Mouse (Mus musculus) hindbrain, embryonic 15.5 days (tissue): ENCODE results near the gene Ptges3. TPM values are rescaled to one million over a fixed set of nuclear protein-coding genes. Genes with fewer than 3 reads are reported as not detected.
A peak's percentile ranks its signal among the peaks of the same experiment; 100 is the strongest.

Experiments
- ATAC-seq: fragments of 200-750 bp; cut with Nextera tagmentation; 2 replicates; pipeline ENCODE4 v1.8.0; 2017; ENCODE audit warnings: low read depth, moderate number of reproducible peaks, moderate TSS enrichment; ENCODE audit not compliant: low FRiP score
- H3K27ac ChIP-seq: fragments of 300-500 bp; sonication (generic); replicated peaks from 2 replicates; pipeline ENCODE4 v1.5.1; 2015; ENCODE audit warnings: mild to moderate bottlenecking, inconsistent platforms
- H3K27me3 ChIP-seq: fragments of 300-500 bp; sonication (generic); 2 replicates; pipeline ENCODE4 v1.6.1; 2015; ENCODE audit warnings: control low read depth, inconsistent platforms
- H3K36me3 ChIP-seq: fragments of 300-500 bp; sonication (generic); 2 replicates; pipeline ENCODE4 v1.6.1; 2015; ENCODE audit warnings: control low read depth, inconsistent platforms
- H3K4me1 ChIP-seq: fragments of 300-500 bp; sonication (generic); replicated peaks from 2 replicates; pipeline ENCODE4 v1.6.1; 2015; ENCODE audit warnings: control low read depth, inconsistent platforms
- H3K4me2 ChIP-seq: fragments of 300-500 bp; sonication (generic); 2 replicates; pipeline ENCODE4 v1.6.1; 2015; ENCODE audit warnings: moderate library complexity, mild to moderate bottlenecking, inconsistent platforms
- H3K4me3 ChIP-seq: fragments of 300-500 bp; sonication (generic); 2 replicates; pipeline ENCODE4 v1.5.1; 2015; ENCODE audit warnings: mild to moderate bottlenecking, inconsistent platforms
- H3K9ac ChIP-seq: fragments of 300-500 bp; sonication (generic); 2 replicates; pipeline ENCODE4 v1.6.1; 2015; ENCODE audit warnings: inconsistent platforms
- H3K9me3 ChIP-seq: fragments of 300-500 bp; sonication (generic); 2 replicates; pipeline ENCODE4 v1.6.1; 2016; ENCODE audit warnings: control low read depth, inconsistent platforms
- WGBS: fragments of 180-500 bp; shearing (Covaris S2); methylation state at CpG from one replicate; pipeline ENCODE4 v1.1.7; 2015; 5-methylcytosine and 5-hydroxymethylcytosine counted together
- microRNA counts: library from miRNA; unstranded; fragments of <30 nt; microRNA quantifications from one replicate; lab custom pipeline; 2016
- microRNA-seq: library from miRNA; unstranded; fragments of <30 nt; microRNA quantifications from one replicate; pipeline ENCODE4, GENCODE M21; 2016
- polyA plus RNA-seq: library from polyadenylated mRNA; unstranded; fragments of >200 nt; fragmentation: Nextera tagmentation; extraction: Ambion mirVana; gene quantifications from 2 replicates; pipeline ENCODE4 v1.2.1, GENCODE M21; 2015

Gene Ptges3
- polyA plus RNA-seq, 1 experiment from 2014 or later: 371 TPM

- ATAC-seq: no peak
- WGBS: 24% methylated on average over 4 of the region's 4 CpGs
- H3K27ac ChIP-seq: no peak overlapping the region
- no peaks in the 10 kb centered on the region for H3K9me3 ChIP-seq
- H3K9ac ChIP-seq: no peak overlapping the region
- peak overlapping the region; percentile 93 for H3K4me3 ChIP-seq
- peak overlapping the region; percentile 75 for H3K4me2 ChIP-seq
- no peaks in the 10 kb centered on the region for H3K27me3 ChIP-seq
- peaks cover 48% of the 10 kb centered on the region for H3K4me1 ChIP-seq
- no peaks in the 10 kb centered on the region for H3K36me3 ChIP-seq
These were observed 37.5 kb downstream of the Ptges3 start for GRCm38 (mm10) chr10:128096313-128096692.

GRCm38 (mm10) chr10:128096693-128097586 is 38.2 kb downstream of the Ptges3 start:
- Histone ChIP-seq H3K4me2 (peak overlapping the region; percentile 75), H3K36me3 (no peaks in the 10 kb centered on the region), H3K4me1 (peaks cover 42% of the 10 kb centered on the region), H3K4me3 (peak overlapping the region; percentile 93), H3K27ac (peak overlapping the region; percentile 79), H3K9me3 (no peaks in the 10 kb centered on the region), H3K27me3 (no peaks in the 10 kb centered on the region), H3K9ac (peak overlapping the region; percentile 95)
- WGBS: under 1% methylated on average over 81 of the region's 86 CpGs
- ATAC-seq: peak; percentile 82

DNA sequence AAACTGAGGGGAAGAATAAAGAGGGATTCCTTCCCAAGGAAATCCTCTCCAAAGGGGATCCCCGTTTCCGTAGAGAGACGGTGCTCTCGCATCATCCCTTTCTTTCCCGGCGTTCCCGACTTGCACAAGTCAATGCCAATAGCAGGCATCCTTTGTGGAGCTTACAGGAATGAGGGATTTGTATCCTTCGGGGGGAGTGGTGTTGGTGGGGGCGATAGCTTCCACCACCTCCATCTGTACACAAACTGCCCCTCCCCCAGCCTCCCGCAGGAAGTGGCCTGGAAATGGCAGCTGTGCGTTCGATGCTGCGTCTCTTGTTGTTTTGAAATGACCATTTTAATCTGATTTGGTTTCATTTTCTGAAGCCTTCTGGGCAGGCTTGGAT is 38.8 kb downstream of the Ptges3 start:
- peak overlapping the region; percentile 93 for H3K4me3 ChIP-seq
- no peaks in the 10 kb centered on the region for H3K36me3 ChIP-seq
- peak overlapping the region; percentile 95 for H3K9ac ChIP-seq
- no peaks in the 10 kb centered on the region for H3K27me3 ChIP-seq
- no peak for ATAC-seq
- H3K27ac ChIP-seq: peak overlapping the region; percentile 79
- H3K9me3 ChIP-seq: no peaks in the 10 kb centered on the region
- H3K4me2 ChIP-seq: peak overlapping the region; percentile 75
- peaks cover 37% of the 10 kb centered on the region for H3K4me1 ChIP-seq
- under 1% methylated on average over 13 of the region's 13 CpGs for WGBS

- H3K36me3 ChIP-seq: peaks cover 46% of the 10 kb centered on the region
- H3K9ac ChIP-seq: no peak overlapping the region
- no peak overlapping the region for H3K4me2 ChIP-seq
- no peaks in the 10 kb centered on the region for H3K4me1 ChIP-seq
- H3K27ac ChIP-seq: no peak overlapping the region
- H3K9me3 ChIP-seq: no peaks in the 10 kb centered on the region
- H3K4me3 ChIP-seq: no peak overlapping the region
- 86% methylated on average over 4 of the region's 4 CpGs for WGBS
- H3K27me3 ChIP-seq: no peaks in the 10 kb centered on the region
- no peak for ATAC-seq
These were observed 51.5 kb downstream of the Ptges3 start for GRCm38 (mm10) chr10:128110103-128110761.

- H3K4me2 ChIP-seq: no peak overlapping the region
- no peak overlapping the region for H3K9ac ChIP-seq
- no peaks in the 10 kb centered on the region for H3K27me3 ChIP-seq
- no peaks in the 10 kb centered on the region for H3K4me1 ChIP-seq
- ATAC-seq: no peak
- no peak overlapping the region for H3K27ac ChIP-seq
- no peak overlapping the region for H3K4me3 ChIP-seq
- H3K9me3 ChIP-seq: no peaks in the 10 kb centered on the region
- H3K36me3 ChIP-seq: peaks cover 56% of the 10 kb centered on the region
These were observed 52.5 kb downstream of the Ptges3 start for GRCm38 (mm10) chr10:128111227-128111626.

DNA sequence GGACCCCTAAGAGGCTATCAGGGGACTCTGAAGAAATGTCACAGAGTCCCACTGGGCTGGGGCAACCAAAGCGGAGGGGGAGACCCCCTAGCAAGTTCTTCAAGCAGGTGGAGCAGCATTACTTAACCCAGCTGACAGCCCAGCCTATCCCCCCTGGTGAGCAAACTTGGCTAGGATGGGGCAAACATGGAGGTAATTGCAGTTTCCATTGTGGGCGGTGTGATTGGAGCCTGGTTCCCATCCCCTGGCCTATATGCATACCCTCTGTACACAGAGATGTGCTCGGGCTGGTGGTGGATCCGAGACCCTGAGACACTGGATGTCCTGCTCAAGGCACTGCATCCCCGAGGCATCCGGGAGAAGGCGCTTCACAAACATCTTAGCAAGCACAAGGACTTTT is 65.1 kb downstream of the Ptges3 start:
- H3K27me3 ChIP-seq: no peaks in the 10 kb centered on the region
- no peak for ATAC-seq

GRCm38 (mm10) chr10:128124831-128125230 is 66.1 kb downstream of the Ptges3 start:
- H3K4me3 ChIP-seq: no peak overlapping the region

More for the DNA sequence above, 65.1 kb downstream of the Ptges3 start:
- Histone ChIP-seq H3K4me2 (no peak overlapping the region), H3K4me1 (no peaks in the 10 kb centered on the region), H3K36me3 (peaks cover 90% of the 10 kb centered on the region), H3K9ac (no peak overlapping the region), H3K4me3 (no peak overlapping the region), H3K9me3 (no peaks in the 10 kb centered on the region), H3K27ac (no peak overlapping the region)
- WGBS: 95% methylated on average over 7 of the region's 7 CpGs

GRCm38 (mm10) chr10:128125951-128126350 is 67.2 kb downstream of the Ptges3 start:
- Histone ChIP-seq H3K36me3 (peaks cover 78% of the 10 kb centered on the region), H3K9me3 (no peaks in the 10 kb centered on the region), H3K27ac (no peak overlapping the region), H3K9ac (no peak overlapping the region), H3K27me3 (no peaks in the 10 kb centered on the region), H3K4me3 (no peak overlapping the region), H3K4me1 (no peaks in the 10 kb centered on the region), H3K4me2 (no peak overlapping the region)
- 94% methylated on average over 14 of the region's 14 CpGs for WGBS
- ATAC-seq: no peak

More at GRCm38 (mm10) chr10:128124831-128125230, 66.1 kb downstream of the Ptges3 start:
- no peak for ATAC-seq
- Histone ChIP-seq H3K9ac (no peak overlapping the region), H3K27me3 (no peaks in the 10 kb centered on the region), H3K27ac (no peak overlapping the region), H3K36me3 (peaks cover 87% of the 10 kb centered on the region), H3K9me3 (no peaks in the 10 kb centered on the region), H3K4me2 (no peak overlapping the region), H3K4me1 (no peaks in the 10 kb centered on the region)
- WGBS: 97% methylated on average over 9 of the region's 9 CpGs

MicroRNAs within 50 kb of the gene (microRNA counts, 519-probe panel; counts per million panel counts)
- microRNA mmu-miR-677 (lab: Ali Mortazavi, UCI): not detected

Small RNA genes within 50 kb of the gene (microRNA-seq; reads per million reads assigned to microRNA genes)
- gene Mir677: 18.3 reads per million, percentile 32 among the genes with 10 or more reads in this experiment

Other genes starting within 250 kb of the Ptges3 start
- not detected in 2 replicates for gene Rdh19, start 209.0 kb upstream of the Ptges3 start, polyA plus RNA-seq
- gene Rdh16f2, start 192.5 kb upstream of the Ptges3 start, polyA plus RNA-seq: not detected in 2 replicates
- not detected in 2 replicates for gene Rdh7, start 170.1 kb upstream of the Ptges3 start, polyA plus RNA-seq
- not detected in 2 replicates for gene Sdr9c7, start 160.4 kb upstream of the Ptges3 start, polyA plus RNA-seq
- not detected in 2 replicates for gene Hsd17b6, start 51.3 kb upstream of the Ptges3 start, polyA plus RNA-seq
- 35.2 and 40.3 TPM in 2 replicates for gene Prim1, start 43.8 kb upstream of the Ptges3 start, polyA plus RNA-seq
- gene Naca, start 23.4 kb upstream of the Ptges3 start, polyA plus RNA-seq: 494 and 518 TPM in 2 replicates
- gene Atp5b, start 24.3 kb downstream of the Ptges3 start, polyA plus RNA-seq: 2,267 and 2,290 TPM in 2 replicates
- gene Baz2a, start 32.6 kb downstream of the Ptges3 start, polyA plus RNA-seq: 8.1 and 8.3 TPM in 2 replicates
- 10.2 and 10.3 TPM in 2 replicates for gene Rbms2, start 121.3 kb downstream of the Ptges3 start, polyA plus RNA-seq
- gene Gls2, start 135.5 kb downstream of the Ptges3 start, polyA plus RNA-seq: 2.0 and 2.2 TPM in 2 replicates
- 20.6 and 21.0 TPM in 2 replicates for gene Spryd4, start 152.9 kb downstream of the Ptges3 start, polyA plus RNA-seq
- gene Mip, start 166.9 kb downstream of the Ptges3 start, polyA plus RNA-seq: 0.12 TPM in 1 of 2 replicates, not detected in the other
- 22.4 and 23.3 TPM in 2 replicates for gene Timeless, start 173.1 kb downstream of the Ptges3 start, polyA plus RNA-seq
- gene Apon, start 195.1 kb downstream of the Ptges3 start, polyA plus RNA-seq: 0.14 TPM in 1 of 2 replicates, not detected in the other
- gene Apof, start 209.7 kb downstream of the Ptges3 start, polyA plus RNA-seq: 0.21 and 0.47 TPM in 2 replicates
- gene Stat2, start 211.6 kb downstream of the Ptges3 start, polyA plus RNA-seq: 20.7 and 21.7 TPM in 2 replicates
- 0.26 and 0.49 TPM in 2 replicates for gene Il23a, start 239.8 kb downstream of the Ptges3 start, polyA plus RNA-seq
- 19.1 and 21.4 TPM in 2 replicates for gene Pan2, start 244.4 kb downstream of the Ptges3 start, polyA plus RNA-seq